Mouse (Mus musculus) liver, adult 2 months (tissue): ENCODE results near the gene Acvr2b. TPM values are rescaled to one million over a fixed set of nuclear protein-coding genes. Genes with fewer than 3 reads are reported as not detected.
A peak's percentile ranks its signal among the peaks of the same experiment; 100 is the strongest.

Source experiments
- DNase-seq: peaks from one replicate; pipeline ENCODE4 v3.0.0-alpha.2; 2011; ENCODE audit warnings: low read depth, low spot score; ENCODE audit errors: extremely low read depth
- H3K27ac ChIP-seq: fragments of 200-500 bp; replicated peaks from 2 replicates; pipeline ENCODE4 v1.5.1; 2012; ENCODE audit warnings: low read depth, mild to moderate bottlenecking, control low read depth, inconsistent platforms, low read length; ENCODE audit not compliant: insufficient read depth
- H3K27me3 ChIP-seq: fragments of 200-500 bp; 2 replicates; pipeline ENCODE4 v1.6.1; 2012; ENCODE audit warnings: mild to moderate bottlenecking, moderate library complexity, low read length, inconsistent platforms; ENCODE audit not compliant: control insufficient read depth, insufficient read depth
- H3K36me3 ChIP-seq: fragments of 200-500 bp; 2 replicates; pipeline ENCODE4 v1.6.1; 2012; ENCODE audit warnings: low read length, inconsistent platforms; ENCODE audit not compliant: control insufficient read depth, insufficient read depth
- H3K4me1 ChIP-seq: fragments of 200-500 bp; 2 replicates; pipeline ENCODE4 v1.6.1; 2011; ENCODE audit warnings: low read length; ENCODE audit not compliant: control insufficient read depth, insufficient read depth
- H3K4me3 ChIP-seq: fragments of 200-500 bp; 2 replicates; pipeline ENCODE4 v1.5.1; 2011; ENCODE audit warnings: low read depth, mild to moderate bottlenecking, control low read depth, low read length, moderate library complexity; ENCODE audit not compliant: insufficient read depth
- H3K79me2 ChIP-seq: fragments of 200-500 bp; 2 replicates; pipeline ENCODE4 v1.6.1; 2012; ENCODE audit warnings: inconsistent platforms, mild to moderate bottlenecking, low read length, moderate library complexity; ENCODE audit not compliant: control insufficient read depth, insufficient read depth
- H3K9ac ChIP-seq: fragments of 200-500 bp; 2 replicates; pipeline ENCODE4 v1.6.1; 2012; ENCODE audit warnings: low read depth, mild to moderate bottlenecking, control low read depth, inconsistent platforms, low read length
- CTCF ChIP-seq: fragments of 200-500 bp; IDR thresholded peaks from 2 replicates; pipeline ENCODE4 v1.5.1; 2011; ENCODE audit warnings: low read depth, low read length, control low read depth
- POLR2A ChIP-seq: fragments of 200-500 bp; IDR thresholded peaks from 2 replicates; pipeline ENCODE4 v1.6.1; 2011; ENCODE audit warnings: low read length, control low read depth; ENCODE audit not compliant: insufficient read depth; ENCODE audit errors: extremely low read depth
- WGBS: fragments of 180-500 bp; shearing (Covaris S2); methylation state at CpG from one replicate; pipeline ENCODE4 v1.1.7; 2018; 5-methylcytosine and 5-hydroxymethylcytosine counted together
- polyA plus RNA-seq: library from polyadenylated mRNA; depleted of rRNA; stranded (reverse); fragments of >200 nt; gene quantifications from 2 replicates; pipeline ENCODE4 v1.2.3, GENCODE M21; 2012
- total RNA-seq: library from RNA; depleted of rRNA; stranded (reverse); fragments of >200 nt; gene quantifications from 2 replicates; pipeline ENCODE4 v1.2.3, GENCODE M21; 2014

The Acvr2b gene
- total and polyA plus RNA-seq, 2 experiments = 4.2 to 4.8 TPM

- H3K27me3 ChIP-seq = no peaks in the 10 kb centered on the region
- TF ChIP-seq CTCF = no peak
- no peak for TF ChIP-seq POLR2A
- WGBS = 87% methylated on average over 6 of the region's 6 CpGs
- H3K4me3 ChIP-seq = no peak overlapping the region
- H3K36me3 ChIP-seq = peaks cover 65% of the 10 kb centered on the region
- DNase-seq = no peak
- H3K4me1 ChIP-seq = no peaks in the 10 kb centered on the region
- H3K27ac ChIP-seq = no peak overlapping the region
- no peak overlapping the region for H3K9ac ChIP-seq
- H3K79me2 ChIP-seq = 0 out of 2 replicates have a peak, but pooled peaks cover 2% of the 10 kb centered on the region
These were observed 26.4 kb upstream of the Acvr2b start for GRCm38 (mm10) chr9:119375556-119375955.

GRCm38 (mm10) chr9:119378231-119378630, 23.7 kb upstream of the Acvr2b start:
- DNase-seq = no peak
- no peaks in the 10 kb centered on the region for H3K27me3 ChIP-seq
- H3K4me1 ChIP-seq = no peaks in the 10 kb centered on the region
- 87% methylated on average over 4 of the region's 4 CpGs for WGBS
- H3K9ac ChIP-seq = no peak overlapping the region
- H3K4me3 ChIP-seq = no peak overlapping the region
- peaks cover 60% of the 10 kb centered on the region for H3K36me3 ChIP-seq
- H3K79me2 ChIP-seq = 0 out of 2 replicates have a peak, but pooled peaks cover 2% of the 10 kb centered on the region
- no peak overlapping the region for H3K27ac ChIP-seq
- no peak for TF ChIP-seq POLR2A
- TF ChIP-seq CTCF = no peak

GRCm38 (mm10) chr9:119382603-119383002, 19.3 kb upstream of the Acvr2b start:
- H3K79me2 ChIP-seq = no peaks in the 10 kb centered on the region
- TF ChIP-seq POLR2A (no peak), CTCF (no peak)
- peaks cover 58% of the 10 kb centered on the region for H3K36me3 ChIP-seq
- no peak for DNase-seq
- H3K9ac ChIP-seq = no peak overlapping the region
- no peak overlapping the region for H3K4me3 ChIP-seq
- H3K27me3 ChIP-seq = no peaks in the 10 kb centered on the region
- H3K4me1 ChIP-seq = no peaks in the 10 kb centered on the region
- no peak overlapping the region for H3K27ac ChIP-seq
- 75% methylated on average over 6 of the region's 6 CpGs for WGBS

GRCm38 (mm10) chr9:119388956-119389355, 13.0 kb upstream of the Acvr2b start:
- Histone ChIP-seq H3K9ac (no peak overlapping the region), H3K36me3 (peaks cover 53% of the 10 kb centered on the region), H3K27me3 (no peaks in the 10 kb centered on the region), H3K79me2 (no peaks in the 10 kb centered on the region), H3K27ac (no peak overlapping the region), H3K4me3 (no peak overlapping the region), H3K4me1 (no peaks in the 10 kb centered on the region)
- no peak for DNase-seq
- TF ChIP-seq CTCF (no peak), POLR2A (no peak)
- 73% methylated on average over 5 of the region's 5 CpGs for WGBS

- H3K9ac ChIP-seq = no peak overlapping the region
- H3K4me3 ChIP-seq = no peak overlapping the region
- H3K27me3 ChIP-seq = no peaks in the 10 kb centered on the region
- no peaks in the 10 kb centered on the region for H3K79me2 ChIP-seq
- no peak for TF ChIP-seq POLR2A
- TF ChIP-seq CTCF = no peak
- 62% methylated on average over 2 of the region's 2 CpGs for WGBS
- peaks cover 5% of the 10 kb centered on the region; the same call in 1 of the 2 replicates for H3K4me1 ChIP-seq
- H3K36me3 ChIP-seq = peaks cover 41% of the 10 kb centered on the region
- peak; percentile 73 for DNase-seq
- H3K27ac ChIP-seq = no peak overlapping the region
These were observed 11.7 kb upstream of the Acvr2b start for GRCm38 (mm10) chr9:119390214-119390613.

- Histone ChIP-seq H3K4me3 (no peak overlapping the region), H3K9ac (no peak overlapping the region), H3K27ac (peak overlapping the region; percentile 2), H3K79me2 (no peaks in the 10 kb centered on the region), H3K27me3 (no peaks in the 10 kb centered on the region), H3K36me3 (peaks cover 15% of the 10 kb centered on the region), H3K4me1 (peaks cover 5% of the 10 kb centered on the region; the same call in 1 of the 2 replicates)
- TF ChIP-seq POLR2A (no peak), CTCF (no peak)
- 30% methylated on average over 1 of the region's 1 CpGs for WGBS
- peak; percentile 69 for DNase-seq
These were observed 7.1 kb upstream of the Acvr2b start for GRCm38 (mm10) chr9:119394808-119395207.
